Mouse (Mus musculus) hindbrain, embryonic 13.5 days (tissue): ENCODE data around the gene 0610009B22Rik. TPM values are rescaled to one million over a fixed set of nuclear protein-coding genes. Genes with fewer than 3 reads are reported as not detected.

ENCODE experiments used
- polyA plus RNA-seq: library from polyadenylated mRNA; unstranded; fragments of >200 nt; fragmentation: Nextera tagmentation; extraction: Ambion mirVana; gene quantifications from 2 replicates; pipeline ENCODE4 v1.2.1, GENCODE M21; 2015

The 0610009B22Rik gene
- polyA plus RNA-seq, 1 experiment from 2014 or later, result 121 TPM

Other genes with a start within 250 kb of the 0610009B22Rik start
- gene Phykpl, start 104.1 kb downstream of the 0610009B22Rik start, polyA plus RNA-seq, result 10.5 and 11.0 TPM in 2 replicates
- gene Hnrnpab, start 82.0 kb downstream of the 0610009B22Rik start, polyA plus RNA-seq, result 400 and 427 TPM in 2 replicates
- 99.6 and 108 TPM in 2 replicates for gene Nhp2, start 69.1 kb downstream of the 0610009B22Rik start, polyA plus RNA-seq
- gene Rmnd5b, start 53.0 kb downstream of the 0610009B22Rik start, polyA plus RNA-seq, result 74.8 and 77.7 TPM in 2 replicates
- 12.9 and 14.1 TPM in 2 replicates for gene N4bp3, start 38.0 kb downstream of the 0610009B22Rik start, polyA plus RNA-seq
- gene D930048N14Rik, start 37.9 kb downstream of the 0610009B22Rik start, polyA plus RNA-seq, result 0.63 and 0.83 TPM in 2 replicates
- gene Sec24a, start 74.8 kb upstream of the 0610009B22Rik start, polyA plus RNA-seq, result 14.8 and 15.3 TPM in 2 replicates
- 182 and 189 TPM in 2 replicates for gene Sar1b, start 74.8 kb upstream of the 0610009B22Rik start, polyA plus RNA-seq
- 0.23 and 0.32 TPM in 2 replicates for gene Jade2, start 168.8 kb upstream of the 0610009B22Rik start, polyA plus RNA-seq